Mouse (Mus musculus) lung, adult 18-20 months (tissue): ENCODE results near the gene Iqschfp.

Experiments
- DNase-seq, 2 experiments: peaks; one replicate each; pipeline ENCODE4 v3.0.0; 2022; ENCODE audit warnings: mixed read lengths in 2 of 2

Iqschfp gene

GRCm38 (mm10) chr3:68664337-68664736 is 772.3 kb downstream of the Iqschfp start:
- no peak for DNase-seq

GRCm38 (mm10) chr3:68666377-68666776 is 774.3 kb downstream of the Iqschfp start:
- DNase-seq: no peak

GRCm38 (mm10) chr3:68667852-68668251 is 775.8 kb downstream of the Iqschfp start:
- DNase-seq: no peak

GRCm38 (mm10) chr3:68669418-68669974 is 777.5 kb downstream of the Iqschfp start:
- DNase-seq: no peak

GRCm38 (mm10) chr3:68674721-68675120 is 782.7 kb downstream of the Iqschfp start:
- no peak for DNase-seq

GRCm38 (mm10) chr3:68675216-68675835 is 783.3 kb downstream of the Iqschfp start:
- no peak for DNase-seq
